Mouse (Mus musculus) thymus, adult 2 months (tissue): ENCODE results near the gene Stx5a.
A peak's percentile ranks its signal among the peaks of the same experiment; 100 is the strongest.

Experiments
- CTCF ChIP-seq: fragments of 200-500 bp; IDR thresholded peaks from 2 replicates; pipeline ENCODE4 v1.5.1; 2012; ENCODE audit warnings: mild to moderate bottlenecking, control low read depth, low read length, moderate library complexity, borderline replicate concordance; ENCODE audit not compliant: control insufficient read depth, poor library complexity, insufficient read depth; ENCODE audit errors: extremely low read depth
- POLR2A ChIP-seq: fragments of 200-500 bp; IDR thresholded peaks from 2 replicates; pipeline ENCODE4 v1.6.1; 2012; ENCODE audit warnings: mild to moderate bottlenecking, low read length, control low read depth, moderate library complexity; ENCODE audit not compliant: control insufficient read depth, poor library complexity, insufficient read depth; ENCODE audit errors: extremely low read depth

DNA sequence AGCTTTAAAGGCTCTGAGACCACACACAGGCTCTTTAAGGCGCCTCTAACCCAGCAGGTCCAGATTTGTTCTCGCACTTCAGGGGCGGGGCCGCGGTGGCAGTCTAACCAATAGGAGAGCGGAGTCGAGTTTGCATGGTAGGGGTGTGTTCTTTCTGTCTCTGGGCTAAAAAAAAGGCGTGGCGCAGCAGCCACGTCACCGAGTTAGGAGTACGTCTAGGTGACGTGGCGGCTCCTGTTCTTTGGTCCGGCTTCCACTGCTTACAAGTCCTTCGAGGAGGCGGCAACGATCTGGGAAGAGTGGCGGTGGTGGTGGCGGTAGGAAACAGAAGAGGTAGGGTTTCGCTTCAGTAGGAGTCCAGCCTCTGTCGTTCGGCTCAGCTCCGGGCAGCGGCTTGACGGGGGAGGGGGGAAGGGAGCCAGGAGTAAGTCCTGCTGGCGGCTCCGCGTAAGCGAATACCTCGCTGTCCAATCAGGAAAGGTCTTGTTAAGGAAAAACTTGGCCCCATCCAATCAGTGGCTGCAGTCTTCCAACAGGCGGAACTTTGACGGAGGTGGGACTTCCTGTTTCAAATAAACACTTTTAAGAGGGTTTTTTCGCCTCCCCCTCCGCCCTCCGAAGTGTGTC is at the start of gene Stx5a:
- TF ChIP-seq POLR2A = peak; percentile 63; the same call in 1 of the 2 replicates
- TF ChIP-seq CTCF = peak; percentile 72
